Mouse (Mus musculus) liver, embryonic 13.5 days (tissue): Measurements from ENCODE around the gene Aff3. TPM values are rescaled to one million over a fixed set of nuclear protein-coding genes. Genes with fewer than 3 reads are reported as not detected.

Experiments
- ATAC-seq: fragments of 200-750 bp; cut with Nextera tagmentation; 2 replicates; pipeline ENCODE4 v1.8.0; 2017; ENCODE audit warnings: low read depth, mild to moderate bottlenecking, moderate number of reproducible peaks, moderate library complexity
- DNase-seq: peaks from one replicate; pipeline ENCODE4 v3.0.0; 2022
- H3K27ac ChIP-seq: fragments of 300-500 bp; sonication (generic); 2 replicates; pipeline ENCODE4 v1.5.1; 2015; ENCODE audit warnings: moderate library complexity, mild to moderate bottlenecking, inconsistent platforms
- H3K27me3 ChIP-seq: fragments of 300-500 bp; sonication (generic); 2 replicates; pipeline ENCODE4 v1.6.1; 2015; ENCODE audit warnings: mild to moderate bottlenecking, inconsistent platforms
- H3K36me3 ChIP-seq: fragments of 300-500 bp; sonication (generic); 2 replicates; pipeline ENCODE4 v1.6.1; 2015; ENCODE audit warnings: mild to moderate bottlenecking, inconsistent platforms
- H3K4me1 ChIP-seq: fragments of 300-500 bp; sonication (generic); replicated peaks from 2 replicates; pipeline ENCODE4 v1.6.1; 2015; ENCODE audit warnings: inconsistent platforms
- H3K4me2 ChIP-seq: fragments of 300-500 bp; sonication (generic); 2 replicates; pipeline ENCODE4 v1.6.1; 2015; ENCODE audit warnings: inconsistent platforms, mild to moderate bottlenecking, moderate library complexity
- H3K4me3 ChIP-seq: fragments of 300-500 bp; sonication (generic); replicated peaks from 2 replicates; pipeline ENCODE4 v1.5.1; 2015; ENCODE audit warnings: mild to moderate bottlenecking, inconsistent platforms
- H3K9ac ChIP-seq: fragments of 300-500 bp; sonication (generic); 2 replicates; pipeline ENCODE4 v1.6.1; 2015; ENCODE audit warnings: mild to moderate bottlenecking, inconsistent platforms
- H3K9me3 ChIP-seq: fragments of 300-500 bp; sonication (generic); replicated peaks from 2 replicates; pipeline ENCODE4 v1.6.1; 2016; ENCODE audit warnings: inconsistent platforms
- WGBS: fragments of 180-500 bp; shearing (Covaris S2); methylation state at CpG from one replicate; pipeline ENCODE4 v1.1.7; 2015; ENCODE audit not compliant: insufficient replicate concordance; 5-methylcytosine and 5-hydroxymethylcytosine counted together
- polyA plus RNA-seq: library from polyadenylated mRNA; unstranded; fragments of >200 nt; fragmentation: Nextera tagmentation; extraction: Ambion mirVana; gene quantifications from 2 replicates; pipeline ENCODE4 v1.2.1, GENCODE M21; 2015

The Aff3 gene
- polyA plus RNA-seq, 1 experiment from 2014 or later: 0.44 TPM

DNA sequence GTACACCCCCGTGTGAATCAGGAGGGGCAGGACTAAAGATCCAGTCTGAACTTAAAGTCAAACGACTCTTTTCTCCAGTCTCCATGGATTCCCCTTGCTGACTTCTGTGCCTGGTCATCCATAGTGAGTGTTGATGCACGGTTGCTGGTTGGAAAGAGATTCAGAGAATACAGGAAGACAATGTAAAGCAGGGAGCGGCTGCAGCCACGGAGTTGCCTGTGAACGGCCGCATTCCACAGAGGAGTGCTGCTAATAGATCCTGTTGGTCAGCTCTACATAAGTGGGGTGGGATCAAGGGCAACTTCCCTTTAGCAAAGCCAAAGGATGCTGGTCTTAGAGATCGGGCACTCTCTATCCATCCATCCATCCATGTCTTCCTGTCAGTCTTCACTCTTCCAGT, 410.3 kb downstream of the Aff3 start:
- DNase-seq (no peak), ATAC-seq (no peak)
- Histone ChIP-seq H3K4me2 (no peak overlapping the region), H3K9ac (no peak overlapping the region), H3K27ac (no peak overlapping the region), H3K4me3 (no peak overlapping the region), H3K9me3 (no peaks in the 10 kb centered on the region), H3K36me3 (no peaks in the 10 kb centered on the region), H3K27me3 (no peaks in the 10 kb centered on the region), H3K4me1 (no peaks in the 10 kb centered on the region)
- WGBS: 59% methylated on average over 8 of the region's 8 CpGs

DNA sequence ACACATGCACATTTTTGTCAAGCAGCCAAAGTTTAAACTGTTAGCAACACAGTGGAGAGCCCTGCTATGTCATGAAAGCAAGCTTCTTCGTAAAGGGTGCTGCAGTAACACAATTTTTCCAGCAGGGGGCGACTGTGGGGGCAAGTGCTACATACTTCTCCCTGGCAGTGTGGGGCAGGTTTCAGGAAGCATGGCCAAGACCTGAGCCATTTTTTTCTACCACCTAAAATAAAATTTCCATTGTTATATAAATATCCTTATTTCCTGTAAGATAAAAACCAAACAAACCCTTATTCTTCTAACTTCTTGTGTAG, 412.0 kb downstream of the Aff3 start:
- no peak overlapping the region for H3K4me2 ChIP-seq
- ATAC-seq (no peak), DNase-seq (no peak)
- no peaks in the 10 kb centered on the region for H3K4me1 ChIP-seq
- no peaks in the 10 kb centered on the region for H3K9me3 ChIP-seq
- no peak overlapping the region for H3K27ac ChIP-seq
- H3K27me3 ChIP-seq: no peaks in the 10 kb centered on the region
- 45% methylated on average over 2 of the region's 2 CpGs for WGBS
- no peak overlapping the region for H3K9ac ChIP-seq
- no peak overlapping the region for H3K4me3 ChIP-seq
- H3K36me3 ChIP-seq: no peaks in the 10 kb centered on the region

DNA sequence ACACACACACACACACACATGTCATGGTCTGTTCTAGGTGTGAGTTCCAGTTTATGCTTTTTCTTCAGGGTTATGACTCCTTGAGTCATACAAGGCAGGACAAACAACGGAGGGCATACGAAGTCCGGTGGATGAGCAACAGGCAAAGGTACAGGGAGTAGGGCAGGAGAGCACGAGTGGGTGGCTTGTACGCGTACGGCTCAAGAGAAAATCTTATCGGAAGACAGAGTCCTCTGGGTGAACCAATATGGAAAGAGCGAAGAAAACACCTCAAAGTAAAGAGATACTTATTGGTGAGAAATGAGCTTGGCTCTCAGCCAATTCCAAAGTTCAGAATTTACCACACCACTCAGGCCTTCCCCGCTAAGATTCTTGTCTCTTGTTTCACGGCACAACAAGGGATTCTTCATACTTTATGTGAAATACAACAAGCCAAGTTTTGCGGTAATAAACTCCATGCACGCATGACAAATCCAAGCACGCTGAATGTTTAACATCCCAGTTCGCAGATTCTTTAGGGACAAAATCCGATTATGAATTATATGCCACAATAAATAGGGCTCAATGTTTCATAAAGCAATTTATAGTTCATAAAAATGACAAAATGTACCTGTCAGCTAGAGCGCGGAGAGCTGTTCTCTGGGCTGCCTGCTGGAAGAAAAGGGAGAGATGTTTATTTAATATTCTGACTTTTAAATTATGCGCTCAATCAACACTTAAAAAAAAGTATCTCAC, 412.6 kb downstream of the Aff3 start:
- no peak for ATAC-seq
- Histone ChIP-seq H3K27me3 (no peaks in the 10 kb centered on the region), H3K9me3 (no peaks in the 10 kb centered on the region), H3K4me1 (no peaks in the 10 kb centered on the region), H3K4me3 (no peak overlapping the region), H3K27ac (no peak overlapping the region), H3K4me2 (no peak overlapping the region), H3K9ac (no peak overlapping the region), H3K36me3 (no peaks in the 10 kb centered on the region)
- WGBS: 77% methylated on average over 19 of the region's 19 CpGs
- no peak for DNase-seq

DNA sequence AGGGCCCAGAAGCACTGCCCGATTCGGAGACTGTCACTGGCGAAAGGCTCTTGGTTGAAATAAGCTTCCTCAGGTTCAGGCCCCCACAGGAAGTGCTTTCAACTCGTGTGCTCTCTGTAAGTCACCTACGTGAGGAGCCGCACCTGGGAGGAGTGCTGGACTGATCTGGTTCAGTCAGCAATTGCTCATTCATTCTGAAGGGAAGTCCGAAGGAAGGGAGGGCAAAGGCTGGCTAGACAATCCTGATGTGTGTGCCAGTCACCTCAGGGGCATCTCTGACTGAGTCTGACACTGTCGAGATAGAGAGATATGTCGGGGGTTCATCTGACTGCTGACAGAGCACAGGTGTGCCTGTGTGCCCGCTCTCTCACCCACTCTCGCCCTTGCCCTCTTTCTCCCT, 413.3 kb downstream of the Aff3 start:
- Histone ChIP-seq H3K27me3 (no peaks in the 10 kb centered on the region), H3K36me3 (no peaks in the 10 kb centered on the region), H3K4me3 (no peak overlapping the region), H3K4me2 (no peak overlapping the region), H3K9ac (no peak overlapping the region), H3K9me3 (no peaks in the 10 kb centered on the region), H3K4me1 (no peaks in the 10 kb centered on the region), H3K27ac (no peak overlapping the region)
- WGBS: 69% methylated on average over 11 of the region's 11 CpGs
- ATAC-seq: no peak
- DNase-seq: no peak

DNA sequence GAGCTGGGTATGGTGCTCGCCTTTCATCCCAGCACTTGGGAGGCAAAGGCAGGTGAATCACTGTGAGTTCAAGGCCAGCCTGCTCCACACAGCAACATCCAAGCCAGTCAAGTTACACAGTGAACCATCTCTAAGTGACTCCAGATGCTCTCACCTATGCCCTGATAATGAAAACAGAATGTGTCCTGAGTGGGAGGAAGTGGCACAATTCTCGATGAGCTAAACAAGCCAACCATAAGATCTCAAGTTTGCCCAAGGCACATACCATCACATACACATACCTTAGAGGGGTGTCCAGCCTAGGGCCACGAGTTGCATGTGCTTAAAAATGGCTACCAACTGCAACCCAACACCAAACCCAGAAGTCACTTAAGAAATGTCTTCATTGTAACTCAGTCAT, 414.5 kb downstream of the Aff3 start:
- H3K9me3 ChIP-seq: no peaks in the 10 kb centered on the region
- H3K4me2 ChIP-seq: no peak overlapping the region
- no peaks in the 10 kb centered on the region for H3K27me3 ChIP-seq
- H3K36me3 ChIP-seq: no peaks in the 10 kb centered on the region
- H3K9ac ChIP-seq: no peak overlapping the region
- H3K4me3 ChIP-seq: no peak overlapping the region
- ATAC-seq (no peak), DNase-seq (no peak)
- 50% methylated on average over 3 of the region's 3 CpGs for WGBS
- H3K4me1 ChIP-seq: no peaks in the 10 kb centered on the region
- no peak overlapping the region for H3K27ac ChIP-seq

DNA sequence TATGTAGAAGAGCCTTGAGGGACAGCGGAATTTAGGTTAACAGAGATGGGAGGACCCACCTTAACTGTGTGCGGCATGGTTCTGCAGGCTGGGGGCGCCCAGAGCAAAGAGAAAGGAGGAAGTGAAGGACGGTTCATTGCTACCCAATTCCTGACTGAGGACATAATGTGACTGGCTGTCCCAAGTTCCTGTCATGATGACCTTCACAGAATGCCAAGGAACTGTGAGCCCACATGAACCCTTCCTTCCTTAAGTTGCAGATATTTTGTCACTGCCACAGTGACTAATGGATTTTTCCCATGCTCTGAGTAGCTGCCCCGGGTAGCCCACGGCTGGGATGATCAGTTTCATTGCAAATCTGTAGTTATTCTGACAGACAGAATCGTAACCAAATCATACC, 415.2 kb downstream of the Aff3 start:
- H3K9me3 ChIP-seq: no peaks in the 10 kb centered on the region
- no peaks in the 10 kb centered on the region for H3K27me3 ChIP-seq
- 58% methylated on average over 7 of the region's 7 CpGs for WGBS
- no peak for ATAC-seq
- DNase-seq: no peak
- H3K9ac ChIP-seq: no peak overlapping the region
- H3K27ac ChIP-seq: no peak overlapping the region
- no peak overlapping the region for H3K4me3 ChIP-seq
- H3K4me1 ChIP-seq: no peaks in the 10 kb centered on the region
- H3K36me3 ChIP-seq: no peaks in the 10 kb centered on the region
- H3K4me2 ChIP-seq: no peak overlapping the region

DNA sequence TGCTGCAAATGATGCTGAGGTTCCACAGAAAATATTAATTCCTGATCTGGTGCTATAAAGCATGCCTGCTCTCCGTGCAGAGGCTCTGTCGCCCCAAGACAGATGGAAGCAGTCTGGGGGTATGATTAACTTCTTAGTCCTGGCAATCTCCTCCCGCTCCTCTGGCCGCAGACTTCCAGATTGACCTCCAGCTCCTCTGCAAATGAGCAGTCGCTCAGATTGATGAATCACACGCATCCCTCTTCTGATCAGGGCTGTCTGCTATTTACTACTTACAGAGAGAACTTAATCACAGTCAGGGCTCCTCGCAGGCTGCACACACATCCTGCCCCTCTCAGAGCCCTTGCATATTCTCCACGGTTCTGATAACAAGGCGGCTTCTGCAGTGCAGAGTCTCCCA, 416.7 kb downstream of the Aff3 start:
- Histone ChIP-seq H3K9ac (no peak overlapping the region), H3K36me3 (no peaks in the 10 kb centered on the region), H3K27me3 (no peaks in the 10 kb centered on the region), H3K9me3 (no peaks in the 10 kb centered on the region), H3K4me3 (no peak overlapping the region), H3K27ac (no peak overlapping the region; the same call in 1 of the 2 replicates), H3K4me2 (no peak overlapping the region), H3K4me1 (no peaks in the 10 kb centered on the region)
- DNase-seq (no peak), ATAC-seq (no peak)
- WGBS: 56% methylated on average over 9 of the region's 9 CpGs

DNA sequence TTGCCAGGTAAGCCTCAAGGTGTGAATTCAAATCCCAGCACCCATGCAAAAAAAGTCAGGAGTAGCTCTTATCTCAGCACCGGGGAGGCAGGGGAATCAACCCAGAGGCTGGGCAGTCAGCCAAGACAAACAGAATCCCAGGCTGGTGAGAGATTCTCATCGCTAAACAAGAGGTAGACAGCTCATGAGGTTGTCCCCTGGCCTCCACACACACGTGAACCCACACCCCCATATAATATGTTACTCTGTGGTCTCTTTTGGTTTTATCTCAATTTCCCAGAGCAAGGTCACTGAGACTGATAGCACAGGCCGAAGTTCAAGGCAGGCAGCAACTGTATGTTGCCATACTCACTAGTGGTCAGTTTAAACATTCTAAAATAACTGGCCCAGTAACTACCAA, 422.2 kb downstream of the Aff3 start:
- peak; percentile 74 for ATAC-seq
- H3K9ac ChIP-seq: no peak overlapping the region
- H3K4me2 ChIP-seq: no peak overlapping the region
- 13% methylated on average over 4 of the region's 4 CpGs for WGBS
- no peaks in the 10 kb centered on the region for H3K9me3 ChIP-seq
- H3K4me1 ChIP-seq: peaks cover 10% of the 10 kb centered on the region
- no peaks in the 10 kb centered on the region for H3K27me3 ChIP-seq
- DNase-seq: peak; percentile 7
- no peak overlapping the region for H3K4me3 ChIP-seq
- H3K36me3 ChIP-seq: no peaks in the 10 kb centered on the region
- H3K27ac ChIP-seq: peak overlapping the region; percentile 48; the same call in 1 of the 2 replicates

DNA sequence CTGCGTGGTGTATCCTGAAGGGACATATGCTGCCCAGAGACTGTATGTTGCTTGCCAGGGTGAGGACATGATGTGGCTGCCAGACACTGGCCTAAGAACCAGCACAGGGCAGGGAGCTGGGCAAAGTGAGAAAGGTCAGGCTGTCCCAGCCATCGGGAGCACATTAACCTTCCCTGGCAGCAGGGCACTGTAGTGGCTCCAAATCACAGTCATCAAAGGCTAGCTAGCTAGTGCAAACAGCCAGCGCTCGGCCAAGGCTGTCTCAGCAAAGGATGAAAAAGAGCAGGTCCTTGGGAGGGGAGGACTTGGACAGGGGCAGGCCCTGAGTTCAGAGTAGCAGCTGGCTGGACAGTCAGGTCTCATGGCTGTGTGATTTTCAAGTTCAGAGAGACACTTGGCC, 423.0 kb downstream of the Aff3 start:
- Histone ChIP-seq H3K4me1 (peaks cover 10% of the 10 kb centered on the region), H3K9me3 (no peaks in the 10 kb centered on the region), H3K4me3 (no peak overlapping the region), H3K4me2 (no peak overlapping the region), H3K9ac (no peak overlapping the region), H3K27me3 (no peaks in the 10 kb centered on the region), H3K36me3 (no peaks in the 10 kb centered on the region), H3K27ac (peak overlapping the region; percentile 61)
- DNase-seq (no peak), ATAC-seq (peak; percentile 35; the same call in 1 of the 2 replicates)
- WGBS: 64% methylated on average over 4 of the region's 4 CpGs

DNA sequence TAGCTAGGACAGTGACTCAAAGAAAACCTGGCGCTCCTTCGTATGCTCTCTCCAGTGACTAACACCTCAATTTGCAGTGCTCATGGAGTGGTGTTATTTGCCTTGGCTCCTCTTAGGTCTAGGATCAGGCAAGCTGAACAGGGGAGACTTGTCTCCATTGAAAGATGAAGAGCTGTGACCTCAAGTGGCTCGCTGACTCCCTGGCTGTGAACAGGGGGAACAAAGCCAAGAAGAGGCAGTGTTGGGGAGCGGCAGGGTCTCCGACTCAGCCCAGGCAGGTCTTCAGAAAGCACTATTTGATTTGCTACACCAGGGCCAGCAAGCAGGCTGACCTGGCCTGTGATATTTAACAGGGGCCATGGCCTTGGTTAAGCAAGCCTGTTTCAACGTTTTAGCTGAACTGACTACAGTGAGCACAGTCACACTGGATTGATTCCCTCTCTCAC, 423.5 kb downstream of the Aff3 start:
- WGBS: 63% methylated on average over 6 of the region's 6 CpGs
- H3K9ac ChIP-seq: no peak overlapping the region
- peak overlapping the region; percentile 61 for H3K27ac ChIP-seq

DNA sequence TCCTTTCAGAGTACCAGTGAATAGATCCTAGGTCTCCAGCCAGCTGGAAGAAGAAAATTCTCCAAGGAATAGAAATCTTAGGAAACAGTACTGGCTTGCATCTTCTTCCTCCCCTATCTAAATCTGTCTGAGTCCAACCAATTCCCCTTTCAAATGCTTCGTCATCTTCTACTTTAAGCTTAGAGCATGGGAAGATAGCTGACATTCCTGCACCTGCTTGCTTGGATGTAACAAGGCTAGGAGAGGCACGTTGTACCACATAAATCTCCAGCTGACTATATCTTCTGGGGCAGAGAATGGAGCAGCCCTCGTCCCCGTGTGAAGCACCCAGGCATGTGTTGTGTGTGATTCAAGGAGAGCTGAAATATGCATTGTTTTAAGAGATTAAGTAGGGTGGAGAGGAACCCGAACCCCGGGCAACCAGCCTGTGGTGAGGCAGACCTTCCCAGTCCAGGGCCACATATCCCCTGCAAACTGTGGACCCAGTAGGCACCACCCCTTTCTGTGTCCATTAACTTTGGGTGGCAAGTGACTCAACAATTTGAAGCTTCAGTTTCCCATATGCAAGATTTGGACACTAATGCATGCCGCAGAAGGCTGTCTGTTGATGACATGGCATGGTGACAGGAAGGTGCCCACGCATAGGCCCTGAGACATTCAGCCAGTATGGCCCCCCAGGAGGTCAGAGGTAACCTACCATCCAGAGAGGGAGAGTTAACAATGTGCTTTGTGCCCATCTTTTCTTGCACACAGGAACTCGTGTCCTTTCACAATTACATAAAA, 424.1 kb downstream of the Aff3 start:
- Histone ChIP-seq H3K27ac (no peak overlapping the region), H3K4me2 (no peak overlapping the region), H3K9ac (no peak overlapping the region), H3K4me3 (no peak overlapping the region), H3K27me3 (no peaks in the 10 kb centered on the region), H3K9me3 (no peaks in the 10 kb centered on the region), H3K36me3 (no peaks in the 10 kb centered on the region), H3K4me1 (peaks cover 10% of the 10 kb centered on the region)
- no peak for DNase-seq
- WGBS: 63% methylated on average over 9 of the region's 9 CpGs
- no peak for ATAC-seq

More for the DNA sequence above, 423.5 kb downstream of the Aff3 start:
- H3K4me3 ChIP-seq: no peak overlapping the region
- H3K4me2 ChIP-seq: no peak overlapping the region
- no peaks in the 10 kb centered on the region for H3K27me3 ChIP-seq
- DNase-seq (no peak), ATAC-seq (no peak; the same call in 1 of the 2 replicates)
- no peaks in the 10 kb centered on the region for H3K9me3 ChIP-seq
- peaks cover 10% of the 10 kb centered on the region for H3K4me1 ChIP-seq
- H3K36me3 ChIP-seq: no peaks in the 10 kb centered on the region

DNA sequence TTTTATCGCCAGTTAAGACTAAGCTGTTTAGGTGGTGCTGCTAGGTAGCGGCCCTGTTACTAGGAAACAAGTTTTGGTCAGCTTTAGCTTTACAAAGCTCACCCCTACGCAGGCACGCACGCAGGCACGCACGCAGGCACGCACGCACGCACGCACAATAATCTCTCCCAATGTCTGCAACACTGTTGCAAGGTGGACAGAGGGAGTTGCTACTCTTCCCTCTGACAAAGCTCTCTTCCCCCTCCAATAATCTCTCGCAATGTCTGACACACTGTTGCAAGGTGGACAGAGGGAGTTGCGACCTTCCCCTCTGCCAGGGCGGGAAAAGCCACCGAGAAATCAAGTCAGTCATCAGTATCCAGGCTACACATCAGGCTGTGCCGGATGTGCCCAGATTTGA, 425.2 kb downstream of the Aff3 start:
- no peak overlapping the region for H3K4me3 ChIP-seq
- ATAC-seq (no peak), DNase-seq (no peak)
- no peak overlapping the region for H3K9ac ChIP-seq
- H3K9me3 ChIP-seq: no peaks in the 10 kb centered on the region
- H3K4me1 ChIP-seq: peaks cover 10% of the 10 kb centered on the region
- no peaks in the 10 kb centered on the region for H3K36me3 ChIP-seq
- H3K27ac ChIP-seq: no peak overlapping the region
- H3K27me3 ChIP-seq: no peaks in the 10 kb centered on the region
- H3K4me2 ChIP-seq: no peak overlapping the region
- 82% methylated on average over 16 of the region's 16 CpGs for WGBS
